Mouse (Mus musculus) lung, postnatal 4 days (tissue): ENCODE measurements at regions not wholly inside any gene's neighbourhood (a gene's known extent, or its start where the extent isn't known, plus 50 kb on each side); places are given as distances from the start of the nearest gene placed in this dataset.

ENCODE experiments used
- DNase-seq, 2 experiments: peaks; one replicate each; pipeline ENCODE4 v3.0.0; 2021

DNA sequence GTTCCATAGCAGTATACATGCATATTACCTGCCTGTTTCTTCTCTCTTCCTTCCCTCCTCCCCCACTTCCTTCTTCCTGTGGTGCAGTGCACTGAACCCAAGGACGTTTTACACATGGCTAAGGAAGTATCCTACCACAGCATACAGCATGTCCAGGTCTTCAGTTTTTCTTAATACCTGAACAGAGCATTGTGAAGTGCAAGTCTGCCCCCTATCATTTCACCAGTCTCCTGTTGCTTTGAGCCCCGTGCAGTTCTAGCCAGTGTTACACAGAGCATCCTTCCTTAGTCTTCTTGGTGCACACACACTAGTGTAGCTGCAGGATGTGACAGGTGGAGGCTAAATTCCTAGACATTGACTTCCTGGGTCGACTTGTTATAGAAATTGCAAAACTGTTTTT is 53.7 kb upstream of the Foxb1 start:
- DNase-seq, result no peak

DNA sequence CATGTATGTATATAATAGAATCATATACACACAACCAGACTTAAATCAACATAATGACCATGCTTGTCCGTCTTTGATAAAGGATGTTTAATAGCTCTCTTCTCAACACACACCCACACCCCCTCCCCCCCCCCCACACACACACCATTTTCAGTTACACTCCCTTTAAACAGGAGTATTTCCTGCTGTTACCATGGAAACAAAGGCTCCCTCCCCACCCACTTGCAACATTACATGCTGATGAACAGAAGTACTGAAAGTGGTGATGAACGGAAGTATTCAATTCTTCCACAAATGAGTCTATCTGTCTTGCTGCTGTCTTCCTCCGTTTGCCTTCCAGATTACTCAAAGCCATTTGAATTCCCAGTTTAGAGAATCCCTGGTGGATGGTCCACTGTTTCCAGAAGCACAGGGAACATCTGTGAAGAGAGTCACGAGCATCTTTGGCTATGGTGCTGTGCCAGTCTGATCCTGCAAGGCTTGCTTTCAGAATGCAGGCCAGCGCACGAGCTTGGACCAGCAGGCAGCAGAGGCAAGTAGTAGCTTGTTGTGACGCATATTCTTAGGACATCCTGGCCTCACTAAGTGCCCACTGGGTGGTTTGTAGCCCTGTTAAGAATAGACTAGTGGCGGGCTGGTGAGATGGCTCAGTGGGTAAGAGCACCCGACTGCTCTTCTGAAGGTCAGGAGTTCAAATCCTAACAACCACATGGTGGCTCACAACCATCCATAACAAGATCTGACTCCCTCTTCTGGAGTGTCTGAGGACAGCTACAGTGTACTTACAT is 62.6 kb upstream of the Foxb1 start:
- no peak for DNase-seq

DNA sequence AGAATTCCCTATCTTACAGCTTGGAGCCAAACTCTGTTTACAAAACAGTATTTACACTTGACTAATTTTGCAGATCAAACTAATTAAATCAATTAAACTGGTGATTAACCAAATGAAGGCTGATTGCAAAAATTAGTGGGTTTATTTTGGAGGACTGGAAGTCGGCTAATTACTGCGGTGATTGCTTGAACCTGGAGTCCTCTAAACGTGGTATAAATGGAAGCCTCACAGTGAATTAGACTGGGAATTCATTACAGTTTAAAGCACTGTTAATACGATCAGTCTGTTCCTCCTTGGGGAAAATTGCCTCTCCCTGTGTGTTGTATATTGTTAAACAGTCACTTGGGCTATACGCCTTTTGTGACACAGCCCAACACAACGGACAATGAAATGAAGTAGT is 67.7 kb upstream of the Foxb1 start:
- no peak for DNase-seq

DNA sequence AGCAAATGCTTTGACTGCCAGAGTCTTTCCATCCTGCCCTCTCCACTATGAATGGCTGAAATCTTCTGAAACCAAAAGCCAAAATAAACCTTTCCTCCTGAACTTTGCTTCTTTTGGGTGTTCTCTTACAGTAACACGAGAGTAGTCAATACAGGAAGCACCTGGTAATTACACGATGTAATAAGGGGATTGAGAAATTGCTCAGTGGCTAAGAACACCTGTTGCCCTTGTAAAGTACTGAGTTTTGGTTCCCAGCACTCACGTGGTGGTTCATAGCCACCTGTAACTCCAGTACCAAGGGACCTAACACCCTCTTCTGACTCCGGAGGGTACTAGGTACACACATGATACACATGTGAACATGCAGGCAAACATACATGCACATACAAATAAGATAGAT is 74.7 kb upstream of the Foxb1 start:
- DNase-seq, result no peak

DNA sequence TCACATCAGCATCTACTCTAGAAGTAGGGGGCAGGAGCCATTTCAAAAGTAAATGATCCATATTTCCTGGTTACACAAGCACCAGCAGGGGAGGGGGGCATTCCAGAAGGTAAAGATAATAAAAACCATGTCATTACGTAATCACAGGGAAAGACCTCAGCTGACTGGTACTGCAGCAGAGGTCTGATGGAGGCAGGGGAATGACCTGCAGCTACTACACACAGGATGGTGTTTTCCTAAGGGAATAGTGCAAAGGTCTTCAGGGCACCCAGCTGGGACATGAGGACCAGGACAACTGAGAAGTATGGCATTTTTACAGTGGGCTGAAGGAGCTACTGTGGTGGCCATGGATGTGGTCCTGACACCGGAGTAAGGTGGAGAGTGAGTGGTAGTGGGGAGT is 78.5 kb upstream of the Foxb1 start:
- no peak for DNase-seq

DNA sequence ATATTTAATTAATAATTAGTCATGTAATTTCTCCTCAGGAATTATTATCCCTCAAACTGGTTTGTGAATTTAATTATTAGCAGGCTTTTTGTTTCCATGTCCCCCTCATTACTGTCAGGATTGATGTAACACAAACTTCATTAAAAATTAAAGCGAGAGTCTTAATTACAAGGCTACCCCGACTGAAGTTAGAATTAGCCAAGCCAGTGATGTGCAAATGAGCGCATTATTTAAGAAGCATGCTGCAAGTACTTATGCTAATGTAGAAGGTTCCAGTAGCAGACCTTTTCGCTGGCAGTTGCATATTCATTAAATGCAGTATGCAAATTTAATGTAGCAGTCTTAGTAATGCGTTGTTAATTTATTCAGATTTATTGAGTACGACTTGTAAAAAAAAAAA is 84.0 kb upstream of the Foxb1 start:
- DNase-seq, result no peak

DNA sequence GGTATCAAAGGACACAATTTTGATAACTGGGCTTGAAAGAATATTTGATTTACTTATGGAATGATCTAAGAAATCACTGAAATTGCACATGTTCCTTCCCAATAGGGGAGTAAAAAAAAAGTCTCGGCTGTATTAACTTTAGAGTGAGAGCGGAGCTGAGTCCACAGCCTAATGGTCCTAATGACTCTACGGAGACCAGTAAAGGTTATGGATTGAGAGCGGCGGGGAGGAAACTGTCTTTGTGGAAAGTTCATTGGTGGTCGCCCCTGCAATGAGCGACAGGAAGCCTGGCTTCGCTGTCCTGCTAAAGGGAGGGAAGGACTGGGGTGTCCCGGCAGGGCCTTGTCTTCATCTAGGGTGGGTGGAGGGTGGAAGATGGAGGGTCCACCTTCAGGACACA is 84.5 kb upstream of the Foxb1 start:
- no peak for DNase-seq

DNA sequence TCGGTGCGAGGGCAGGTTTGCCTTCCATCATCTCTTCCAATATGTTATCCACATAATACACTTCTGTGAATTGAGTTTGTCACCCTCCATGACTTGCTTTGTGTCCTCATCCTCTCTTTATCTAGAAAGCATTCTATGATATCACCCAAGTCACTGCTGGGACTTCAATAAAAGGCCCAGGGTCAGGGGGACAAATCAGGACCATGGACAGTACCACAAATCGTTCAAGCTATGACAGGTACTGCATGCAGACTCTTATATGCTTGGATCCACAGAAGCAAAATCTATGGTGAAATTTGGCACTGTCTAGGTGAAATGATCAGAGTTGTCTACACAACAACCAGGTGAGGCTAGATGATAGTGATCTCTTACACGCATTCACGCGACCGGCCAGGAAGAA is 95.9 kb upstream of the Foxb1 start:
- peak in 1 of 2 experiments; percentile 11 for DNase-seq

DNA sequence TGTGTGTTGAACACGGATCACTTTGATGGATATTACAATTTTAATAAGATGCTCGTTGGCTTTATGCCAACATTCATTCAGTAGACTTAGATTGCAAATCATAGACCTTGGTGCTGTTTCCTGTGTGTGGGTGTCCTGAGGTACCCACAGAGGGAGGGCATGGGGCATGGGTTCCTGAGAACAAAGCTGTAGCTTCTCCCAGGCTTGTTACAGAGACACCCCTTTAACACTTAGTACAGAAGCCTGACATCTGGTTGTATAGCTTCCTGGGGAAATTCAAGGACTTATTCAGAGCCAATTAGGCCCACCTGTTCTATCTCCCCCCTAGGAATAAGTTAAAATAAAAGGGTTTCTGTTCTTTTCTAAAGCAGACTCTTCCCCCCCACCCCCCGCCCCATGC is 97.9 kb upstream of the Foxb1 start:
- DNase-seq, result no peak

DNA sequence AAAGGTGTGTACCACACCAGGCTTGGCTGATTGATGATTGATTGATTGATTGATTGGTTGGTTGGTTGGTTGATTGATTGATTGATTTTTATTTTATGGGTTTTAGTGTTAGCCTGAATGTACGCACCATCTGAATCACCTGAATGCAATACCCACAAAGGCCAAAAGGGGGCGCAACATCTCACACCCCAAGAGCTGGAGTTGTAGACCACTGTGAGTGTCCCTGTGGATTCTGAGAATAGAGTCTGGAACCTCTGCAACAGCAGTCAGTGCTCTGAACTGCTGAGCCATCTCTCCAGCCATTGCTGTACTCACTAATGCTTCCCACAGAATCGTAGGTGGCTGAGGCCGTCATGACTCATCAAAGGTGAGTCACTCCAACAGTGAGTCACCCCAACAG is 109.4 kb upstream of the Foxb1 start:
- no peak for DNase-seq

DNA sequence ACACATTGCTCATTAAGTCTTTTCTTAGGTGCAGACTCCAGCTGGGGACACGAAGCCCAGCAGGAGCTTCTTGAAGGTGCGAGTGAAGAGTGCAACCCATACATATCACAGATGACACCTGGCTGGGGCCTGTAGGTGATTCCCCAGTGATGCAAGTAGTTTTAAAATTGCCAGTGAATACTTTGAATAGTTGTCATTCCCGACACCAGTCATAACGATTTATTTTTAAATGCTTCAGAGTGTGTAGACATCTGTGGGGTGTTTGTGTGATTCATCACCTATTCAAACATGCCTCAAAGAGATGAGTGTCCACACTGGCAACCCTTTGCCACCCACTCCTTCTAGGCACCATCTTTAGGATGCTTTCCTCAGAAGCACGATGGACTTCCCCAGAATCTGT is 102.9 kb upstream of the Bnip2 start:
- no peak for DNase-seq

DNA sequence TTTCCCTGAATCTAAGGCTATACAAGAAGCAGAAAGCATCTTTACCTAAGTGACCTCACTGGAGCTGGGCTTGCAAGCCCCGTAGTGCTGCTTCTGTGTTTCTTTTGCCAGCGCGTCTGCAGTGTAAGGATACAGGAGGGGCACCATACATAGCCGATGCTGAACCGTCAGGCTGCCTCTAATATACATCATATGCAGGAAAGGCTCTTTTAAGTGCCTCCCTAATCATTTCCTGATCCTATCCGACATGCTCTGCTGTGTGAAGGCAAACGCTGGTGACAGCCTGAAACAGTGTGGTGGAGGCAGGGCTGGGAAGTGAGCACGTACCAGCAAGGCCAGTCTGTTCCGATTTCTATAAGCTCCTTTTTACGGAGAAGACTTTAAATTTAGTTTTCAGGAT is 91.2 kb upstream of the Bnip2 start:
- DNase-seq, result no peak

DNA sequence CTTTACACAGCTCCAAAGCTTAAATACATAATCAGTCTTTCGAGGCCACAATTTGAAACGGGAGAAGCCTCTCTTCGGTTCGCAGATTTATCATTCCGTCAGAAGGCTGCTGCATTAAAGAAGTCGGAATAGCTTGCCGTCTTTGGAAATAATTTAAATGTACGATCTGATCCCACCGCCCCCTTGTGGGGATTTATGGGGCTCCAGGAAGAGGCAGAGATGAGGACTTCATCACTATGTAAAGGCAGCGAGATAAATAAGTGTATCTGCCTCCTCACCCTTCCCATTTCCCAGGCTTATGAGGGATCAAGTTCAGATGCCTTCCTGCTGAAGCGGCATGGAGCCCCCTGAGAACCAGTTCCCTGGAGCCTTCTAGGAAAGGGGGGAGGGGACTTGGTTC is 89.9 kb upstream of the Bnip2 start:
- peak in 1 of 2 experiments; percentile 19 for DNase-seq

DNA sequence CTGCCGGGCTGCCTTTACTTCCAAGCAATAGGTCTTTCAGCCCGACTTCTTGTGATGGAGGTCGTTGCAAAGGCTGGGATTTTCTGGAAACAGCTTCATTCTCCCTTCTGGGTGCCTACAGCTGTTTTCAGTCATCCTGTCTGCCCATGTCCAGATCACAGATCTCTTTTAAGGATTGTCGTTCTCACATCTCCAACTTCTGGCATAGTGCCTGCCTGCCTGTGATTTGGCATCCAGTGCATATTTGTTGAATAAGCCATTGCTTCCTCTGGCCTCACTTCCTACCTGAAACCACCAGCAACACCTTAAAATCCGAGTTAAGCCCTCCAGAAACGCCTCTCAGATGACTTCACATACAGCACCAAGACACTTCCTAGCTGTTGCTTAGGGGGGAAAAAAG is 88.4 kb upstream of the Bnip2 start:
- DNase-seq, result no peak

DNA sequence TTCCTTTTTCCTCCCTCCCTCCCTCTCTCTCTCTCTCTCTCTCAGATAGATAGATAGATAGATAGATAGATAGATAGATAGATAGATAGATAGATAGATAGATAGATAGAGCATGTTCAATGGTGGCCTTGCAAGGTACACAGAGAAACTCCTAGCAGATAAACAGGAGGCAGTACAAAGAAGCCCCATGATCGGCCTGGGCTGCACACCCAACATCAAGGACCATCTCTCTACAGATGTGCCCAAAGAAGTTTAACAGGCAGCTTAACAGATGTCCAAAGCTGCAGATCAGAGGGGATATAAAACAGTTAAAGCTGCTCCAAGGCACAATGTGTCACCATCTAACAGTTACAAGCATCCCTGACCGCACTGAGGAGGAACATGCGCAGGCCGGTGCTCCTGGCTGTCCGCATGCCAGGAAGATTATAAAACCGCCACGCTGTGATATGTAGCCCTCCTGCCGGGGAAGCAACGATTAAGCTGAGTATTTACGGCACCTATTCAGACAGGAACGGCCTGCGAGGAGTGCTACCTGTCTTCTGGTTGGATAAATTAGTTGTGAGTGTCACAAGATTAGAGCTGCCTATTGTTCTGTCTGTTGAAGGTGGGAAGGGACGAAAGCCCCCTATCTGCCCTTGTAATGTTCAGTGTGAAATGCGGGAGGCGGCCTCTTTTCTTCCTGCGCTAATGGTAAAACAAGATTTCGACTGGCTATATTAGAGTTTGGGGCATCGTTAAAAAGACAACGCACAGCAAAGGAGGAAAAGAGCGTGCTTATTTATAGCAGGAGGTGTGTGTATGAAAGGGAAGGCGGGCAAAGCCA is 81.9 kb upstream of the Bnip2 start:
- no peak for DNase-seq

DNA sequence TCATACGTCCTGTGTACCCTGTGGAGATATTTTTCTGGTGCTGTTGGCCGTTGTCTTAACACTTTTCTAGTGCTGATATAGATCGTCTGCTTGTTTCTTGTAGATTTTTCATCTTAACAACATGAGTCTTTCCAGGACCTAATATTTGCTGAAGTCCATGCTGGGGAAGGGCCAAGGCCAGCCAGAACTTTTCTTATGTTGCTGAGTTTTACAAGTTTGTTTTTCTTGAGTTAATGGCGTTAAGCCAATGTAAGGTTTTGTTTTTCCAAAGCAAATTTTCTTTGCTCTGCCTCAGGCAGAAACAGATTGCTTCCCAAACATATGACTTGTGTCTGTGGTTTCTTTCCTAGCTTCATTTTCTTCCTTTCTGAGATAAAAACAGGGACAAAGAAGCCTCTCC is 78.6 kb upstream of the Bnip2 start:
- DNase-seq, result no peak

DNA sequence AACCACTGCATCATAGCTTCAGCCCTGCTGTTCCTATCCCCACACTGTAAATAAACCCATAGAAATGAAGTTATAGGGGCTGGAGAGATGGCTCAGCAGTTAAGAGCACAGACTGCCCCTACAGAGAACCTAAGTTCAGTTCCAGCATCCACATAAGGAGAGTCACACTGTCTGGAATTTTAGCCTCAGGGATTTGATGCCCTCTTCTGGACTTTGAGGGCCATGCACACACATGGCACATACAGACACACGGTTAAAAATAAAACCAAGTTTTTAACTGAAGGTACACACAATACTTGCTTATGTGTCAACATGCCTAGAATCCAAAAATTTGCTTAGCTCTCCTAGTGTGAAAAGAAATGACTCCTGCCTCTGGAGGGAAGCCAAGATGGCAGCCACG is 61.1 kb upstream of the Bnip2 start:
- DNase-seq, result no peak

DNA sequence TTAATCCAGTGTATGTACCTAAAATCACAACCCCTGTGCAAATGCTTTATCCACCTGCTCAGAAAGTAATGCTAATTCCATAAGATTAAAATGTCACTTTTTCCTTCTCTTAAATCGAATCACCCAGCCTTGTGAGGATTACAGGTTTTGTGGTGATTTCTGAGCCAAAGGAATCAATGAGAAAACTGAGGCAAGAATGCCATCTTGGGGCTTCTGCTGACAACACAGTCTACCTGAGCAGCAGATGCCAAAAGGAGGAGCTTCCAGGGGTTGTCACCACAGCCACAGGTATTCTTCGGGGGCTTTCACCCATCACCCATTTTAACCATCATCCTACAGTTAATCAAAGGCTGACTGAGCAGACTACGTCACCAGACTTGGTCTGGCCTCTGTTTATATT is 51.4 kb upstream of the Bnip2 start:
- no peak for DNase-seq
